Mouse (Mus musculus): Measurements from ENCODE around the gene Flt3l. TPM values are rescaled to one million over a fixed set of nuclear protein-coding genes. Genes with fewer than 3 reads are reported as not detected.
"Not testable (repeated sequence)": the region's sequence is repeated elsewhere in the genome, so short reads cannot be mapped to it uniquely, and the experiment has no call there.

Flt3l gene
- polyA plus RNA-seq, 1 experiment from 2014 or later, result 2.5 TPM

GRCm38 (mm10) chr7:45178550-45178949 is 42.3 kb upstream of the Flt3l start:
- peaks cover 96% of the 10 kb centered on the region for H3K27me3 ChIP-seq (ENCODE audit: control insufficient read depth, insufficient read depth, low read length)
- no peak for ATAC-seq (replicated peaks; ENCODE audit: insufficient number of reproducible peaks, low FRiP score, low TSS enrichment)
- H3K27ac ChIP-seq (ENCODE audit: low read depth, low read length), result no peak overlapping the region
- no peak overlapping the region for H3K4me3 ChIP-seq (ENCODE audit: low read depth, low read length)
- H3K4me2 ChIP-seq, result no peak overlapping the region
- no peaks in the 10 kb centered on the region for H3K9me3 ChIP-seq (replicated peaks; ENCODE audit: control insufficient read depth, low read length)
- no peak overlapping the region for H3K9ac ChIP-seq (ENCODE audit: low read depth, low read length)
- no peaks in the 10 kb centered on the region for H3K36me3 ChIP-seq (ENCODE audit: control insufficient read depth, insufficient read depth, low read length)
- H3K4me1 ChIP-seq (ENCODE audit: control insufficient read depth, insufficient read depth, low read length), result peaks cover 22% of the 10 kb centered on the region; the same call in 1 of the 2 replicates
- WGBS (ENCODE audit: insufficient replicate concordance), result 25% methylated on average over 7 of the region's 7 CpGs

DNA sequence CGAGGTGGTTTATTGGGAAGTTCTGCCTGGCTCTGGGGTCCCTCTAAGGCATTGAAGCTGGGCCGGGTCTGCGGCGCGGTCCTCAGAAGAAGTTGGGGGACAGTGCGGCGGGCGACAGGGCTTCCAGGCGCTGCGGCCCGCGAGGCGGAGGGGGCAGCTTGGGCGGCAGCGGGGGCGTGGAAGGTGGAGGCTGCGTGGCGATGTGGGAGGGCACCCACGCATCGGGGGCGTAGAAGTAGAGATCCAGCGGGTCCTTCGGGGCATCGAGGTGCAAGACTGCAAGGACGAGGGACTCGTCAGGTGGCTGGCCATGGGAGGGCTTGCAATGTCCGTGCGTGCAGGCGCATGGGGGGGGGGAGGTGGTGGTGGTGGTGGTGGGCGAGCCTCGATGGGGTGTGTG is 40.1 kb upstream of the Flt3l start:
- H3K4me2 ChIP-seq, result peak overlapping the region; percentile 45
- no peaks in the 10 kb centered on the region for H3K36me3 ChIP-seq (ENCODE audit: control insufficient read depth, insufficient read depth, low read length)
- H3K27me3 ChIP-seq (ENCODE audit: control insufficient read depth, insufficient read depth, low read length), result peaks cover 83% of the 10 kb centered on the region
- peaks cover 14% of the 10 kb centered on the region; the same call in 1 of the 2 replicates for H3K4me1 ChIP-seq (ENCODE audit: control insufficient read depth, insufficient read depth, low read length)
- H3K9me3 ChIP-seq (replicated peaks; ENCODE audit: control insufficient read depth, low read length), result no peaks in the 10 kb centered on the region
- 2% methylated on average over 29 of the region's 31 CpGs for WGBS (ENCODE audit: insufficient replicate concordance)
- no peak for ATAC-seq (replicated peaks; ENCODE audit: insufficient number of reproducible peaks, low FRiP score, low TSS enrichment)
- H3K27ac ChIP-seq (ENCODE audit: low read depth, low read length), result no peak overlapping the region
- H3K4me3 ChIP-seq (ENCODE audit: low read depth, low read length), result peak overlapping the region; percentile 11
- no peak overlapping the region for H3K9ac ChIP-seq (ENCODE audit: low read depth, low read length)

DNA sequence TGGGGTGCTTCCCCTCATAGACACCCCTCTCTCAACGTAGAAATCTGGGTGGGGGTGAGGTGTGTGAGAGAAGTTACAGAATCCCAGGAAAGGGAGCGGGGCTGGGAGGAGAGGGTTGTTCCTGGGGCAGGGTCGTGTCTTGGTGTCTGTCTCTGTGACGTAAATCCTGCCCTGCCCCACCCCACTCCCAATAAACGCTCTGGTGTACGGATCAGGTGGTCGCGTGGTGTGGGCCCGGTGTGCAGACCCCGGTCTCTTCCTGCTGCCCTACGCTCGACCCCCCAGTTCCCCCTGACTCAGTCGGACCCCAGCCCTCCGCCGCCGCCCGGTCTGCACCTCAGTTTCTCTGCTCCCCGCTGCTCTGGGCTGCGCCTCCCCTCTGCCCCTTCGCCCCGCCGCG is 39.7 kb upstream of the Flt3l start:
- no peak overlapping the region for H3K27ac ChIP-seq (ENCODE audit: low read depth, low read length)
- peaks cover 2% of the 10 kb centered on the region; the same call in 1 of the 2 replicates for H3K9me3 ChIP-seq (replicated peaks; ENCODE audit: control insufficient read depth, low read length)
- H3K27me3 ChIP-seq (ENCODE audit: control insufficient read depth, insufficient read depth, low read length), result peaks cover 79% of the 10 kb centered on the region
- H3K4me2 ChIP-seq, result peak overlapping the region; percentile 45
- peak overlapping the region; percentile 11 for H3K4me3 ChIP-seq (ENCODE audit: low read depth, low read length)
- H3K9ac ChIP-seq (ENCODE audit: low read depth, low read length), result no peak overlapping the region
- ATAC-seq (replicated peaks; ENCODE audit: insufficient number of reproducible peaks, low FRiP score, low TSS enrichment), result no peak
- under 1% methylated on average over 23 of the region's 23 CpGs for WGBS (ENCODE audit: insufficient replicate concordance)
- no peaks in the 10 kb centered on the region for H3K36me3 ChIP-seq (ENCODE audit: control insufficient read depth, insufficient read depth, low read length)
- peaks cover 10% of the 10 kb centered on the region; the same call in 1 of the 2 replicates for H3K4me1 ChIP-seq (ENCODE audit: control insufficient read depth, insufficient read depth, low read length)

GRCm38 (mm10) chr7:45175398-45175797 is 39.2 kb upstream of the Flt3l start:
- Histone ChIP-seq H3K27me3 (ENCODE audit: control insufficient read depth, insufficient read depth, low read length) (peaks cover 73% of the 10 kb centered on the region), H3K9ac (ENCODE audit: low read depth, low read length) (no peak overlapping the region), H3K4me2 (no peak overlapping the region), H3K9me3 (replicated peaks; ENCODE audit: control insufficient read depth, low read length) (peaks cover 6% of the 10 kb centered on the region), H3K4me1 (ENCODE audit: control insufficient read depth, insufficient read depth, low read length) (peaks cover 8% of the 10 kb centered on the region; the same call in 1 of the 2 replicates), H3K36me3 (ENCODE audit: control insufficient read depth, insufficient read depth, low read length) (no peaks in the 10 kb centered on the region), H3K27ac (ENCODE audit: low read depth, low read length) (no peak overlapping the region), H3K4me3 (ENCODE audit: low read depth, low read length) (no peak overlapping the region)
- 6% methylated on average over 13 of the region's 13 CpGs for WGBS (ENCODE audit: insufficient replicate concordance)
- no peak for ATAC-seq (replicated peaks; ENCODE audit: insufficient number of reproducible peaks, low FRiP score, low TSS enrichment)

DNA sequence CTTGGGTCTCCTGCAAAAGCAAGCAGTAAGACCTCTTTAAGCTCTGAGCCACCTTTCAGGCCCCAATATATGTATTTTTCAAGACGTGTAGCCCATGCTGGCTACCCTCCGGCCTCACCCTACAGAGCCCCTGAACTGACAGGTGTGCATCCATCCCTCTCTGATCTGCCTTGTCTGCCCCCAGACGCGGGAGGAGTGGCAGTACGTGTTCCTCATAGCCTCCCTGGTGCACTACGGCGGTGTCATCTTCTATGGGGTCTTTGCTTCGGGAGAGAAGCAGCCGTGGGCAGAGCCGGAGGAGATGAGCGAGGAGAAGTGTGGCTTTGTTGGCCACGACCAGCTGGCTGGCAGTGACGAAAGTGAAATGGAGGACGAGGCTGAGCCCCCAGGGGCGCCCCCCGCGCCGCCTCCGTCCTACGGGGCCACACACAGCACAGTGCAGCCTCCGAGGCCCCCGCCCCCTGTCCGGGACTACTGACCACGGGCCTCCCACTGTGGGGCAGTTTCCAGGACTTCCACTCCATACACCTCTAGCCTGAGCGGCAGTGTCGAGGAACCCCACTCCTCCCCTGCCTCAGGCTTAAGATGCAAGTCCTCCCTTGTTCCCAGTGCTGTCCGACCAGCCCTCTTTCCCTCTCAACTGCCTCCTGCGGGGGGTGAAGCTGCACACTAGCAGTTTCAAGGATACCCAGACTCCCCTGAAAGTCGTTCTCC is 38.5 kb upstream of the Flt3l start:
- Histone ChIP-seq H3K36me3 (ENCODE audit: control insufficient read depth, insufficient read depth, low read length) (no peaks in the 10 kb centered on the region), H3K9me3 (replicated peaks; ENCODE audit: control insufficient read depth, low read length) (peaks cover 13% of the 10 kb centered on the region), H3K27me3 (ENCODE audit: control insufficient read depth, insufficient read depth, low read length) (peaks cover 71% of the 10 kb centered on the region), H3K4me3 (ENCODE audit: low read depth, low read length) (0 out of 2 replicates have a peak overlapping the region, but pooled peaks have one; percentile 14), H3K4me1 (ENCODE audit: control insufficient read depth, insufficient read depth, low read length) (peaks cover 8% of the 10 kb centered on the region; the same call in 1 of the 2 replicates), H3K4me2 (peak overlapping the region; percentile 37; the same call in 1 of the 2 replicates), H3K9ac (ENCODE audit: low read depth, low read length) (no peak overlapping the region), H3K27ac (ENCODE audit: low read depth, low read length) (no peak overlapping the region)
- WGBS (ENCODE audit: insufficient replicate concordance), result 7% methylated on average over 26 of the region's 29 CpGs
- ATAC-seq (replicated peaks; ENCODE audit: insufficient number of reproducible peaks, low FRiP score, low TSS enrichment), result no peak

- not testable (repeated sequence) for ATAC-seq (replicated peaks; ENCODE audit: insufficient number of reproducible peaks, low FRiP score, low TSS enrichment); H3K36me3 ChIP-seq (ENCODE audit: control insufficient read depth, insufficient read depth, low read length); H3K4me1 ChIP-seq (ENCODE audit: control insufficient read depth, insufficient read depth, low read length); H3K27ac ChIP-seq (ENCODE audit: low read depth, low read length); H3K4me3 ChIP-seq (ENCODE audit: low read depth, low read length); H3K4me2 ChIP-seq; H3K9ac ChIP-seq (ENCODE audit: low read depth, low read length)
- Histone ChIP-seq H3K9me3 (replicated peaks; ENCODE audit: control insufficient read depth, low read length) (peaks cover 23% of the 10 kb centered on the region), H3K27me3 (ENCODE audit: control insufficient read depth, insufficient read depth, low read length) (peaks cover 71% of the 10 kb centered on the region)
- WGBS (ENCODE audit: insufficient replicate concordance), result 63% methylated on average over 1 of the region's 1 CpGs
Observed at GRCm38 (mm10) chr7:45173772-45174171, 37.5 kb upstream of the Flt3l start.

GRCm38 (mm10) chr7:45172974-45173373 is 36.7 kb upstream of the Flt3l start:
- Histone ChIP-seq H3K36me3 (ENCODE audit: control insufficient read depth, insufficient read depth, low read length) (no peaks in the 10 kb centered on the region), H3K4me3 (ENCODE audit: low read depth, low read length) (no peak overlapping the region), H3K27ac (ENCODE audit: low read depth, low read length) (no peak overlapping the region), H3K9me3 (replicated peaks; ENCODE audit: control insufficient read depth, low read length) (peaks cover 25% of the 10 kb centered on the region), H3K9ac (ENCODE audit: low read depth, low read length) (no peak overlapping the region), H3K27me3 (ENCODE audit: control insufficient read depth, insufficient read depth, low read length) (peaks cover 71% of the 10 kb centered on the region), H3K4me2 (no peak overlapping the region), H3K4me1 (ENCODE audit: control insufficient read depth, insufficient read depth, low read length) (peaks cover 10% of the 10 kb centered on the region; the same call in 1 of the 2 replicates)
- ATAC-seq (replicated peaks; ENCODE audit: insufficient number of reproducible peaks, low FRiP score, low TSS enrichment), result no peak
- WGBS (ENCODE audit: insufficient replicate concordance), result 52% methylated on average over 7 of the region's 7 CpGs

- no peaks in the 10 kb centered on the region for H3K36me3 ChIP-seq (ENCODE audit: control insufficient read depth, insufficient read depth, low read length)
- H3K4me3 ChIP-seq (ENCODE audit: low read depth, low read length), result no peak overlapping the region
- ATAC-seq (replicated peaks; ENCODE audit: insufficient number of reproducible peaks, low FRiP score, low TSS enrichment), result no peak
- peaks cover 71% of the 10 kb centered on the region for H3K27me3 ChIP-seq (ENCODE audit: control insufficient read depth, insufficient read depth, low read length)
- H3K4me2 ChIP-seq, result no peak overlapping the region
- H3K9ac ChIP-seq (ENCODE audit: low read depth, low read length), result no peak overlapping the region
- no peak overlapping the region for H3K27ac ChIP-seq (ENCODE audit: low read depth, low read length)
- WGBS (ENCODE audit: insufficient replicate concordance), result 91% methylated on average over 3 of the region's 3 CpGs
- 0 out of 2 replicates have a peak, but pooled peaks cover 6% of the 10 kb centered on the region for H3K4me1 ChIP-seq (ENCODE audit: control insufficient read depth, insufficient read depth, low read length)
- peaks cover 25% of the 10 kb centered on the region for H3K9me3 ChIP-seq (replicated peaks; ENCODE audit: control insufficient read depth, low read length)
Observed at GRCm38 (mm10) chr7:45169495-45169894, 33.3 kb upstream of the Flt3l start.

- H3K4me3 ChIP-seq (ENCODE audit: low read depth, low read length), result no peak overlapping the region
- no peak overlapping the region for H3K27ac ChIP-seq (ENCODE audit: low read depth, low read length)
- H3K27me3 ChIP-seq (ENCODE audit: control insufficient read depth, insufficient read depth, low read length), result peaks cover 72% of the 10 kb centered on the region
- H3K4me2 ChIP-seq, result no peak overlapping the region
- H3K36me3 ChIP-seq (ENCODE audit: control insufficient read depth, insufficient read depth, low read length), result no peaks in the 10 kb centered on the region
- H3K9ac ChIP-seq (ENCODE audit: low read depth, low read length), result no peak overlapping the region
- WGBS (ENCODE audit: insufficient replicate concordance), result 5% methylated on average over 24 of the region's 24 CpGs
- 0 out of 2 replicates have a peak, but pooled peaks cover 6% of the 10 kb centered on the region for H3K4me1 ChIP-seq (ENCODE audit: control insufficient read depth, insufficient read depth, low read length)
- H3K9me3 ChIP-seq (replicated peaks; ENCODE audit: control insufficient read depth, low read length), result peaks cover 25% of the 10 kb centered on the region
- no peak for ATAC-seq (replicated peaks; ENCODE audit: insufficient number of reproducible peaks, low FRiP score, low TSS enrichment)
Observed at GRCm38 (mm10) chr7:45168656-45169055, 32.4 kb upstream of the Flt3l start.

All from heart, embryonic 11.5 days (tissue).